Mouse (Mus musculus) 3T3-L1 (cell line): ENCODE results near the gene Tufm.
A peak's percentile ranks its signal among the peaks of the same experiment; 100 is the strongest.

Experiments
- DNase-seq: peaks from one replicate; pipeline ENCODE4 v3.0.0-alpha.2; 2015; ENCODE audit warnings: low read depth, low spot score

The Tufm gene

DNA sequence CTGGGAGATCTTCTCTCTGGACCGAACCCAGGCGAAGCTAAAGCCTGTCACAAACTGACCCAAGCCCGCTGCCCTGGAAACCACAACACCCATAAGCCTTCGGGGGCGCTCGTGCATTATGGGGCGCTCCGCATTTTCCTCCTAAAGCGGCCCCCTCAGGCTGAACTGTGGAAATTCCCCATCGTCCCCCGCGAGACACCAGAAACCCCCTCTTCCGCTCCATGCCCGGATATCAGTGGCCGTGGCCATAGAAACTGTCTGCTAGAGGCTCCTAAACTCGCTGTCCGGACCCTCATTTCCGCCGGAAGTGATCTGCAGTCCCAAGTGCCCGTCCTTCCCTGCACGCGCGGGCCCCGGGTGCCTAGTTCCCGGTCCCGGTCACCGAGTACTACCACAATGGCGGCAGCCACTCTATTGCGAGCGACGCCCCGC is at the start of gene Tufm:
Gene Tufm (plus strand): TSS at position 310 of the 432 bp plus-strand sequence.
- DNase-seq: peak; percentile 98

DNA sequence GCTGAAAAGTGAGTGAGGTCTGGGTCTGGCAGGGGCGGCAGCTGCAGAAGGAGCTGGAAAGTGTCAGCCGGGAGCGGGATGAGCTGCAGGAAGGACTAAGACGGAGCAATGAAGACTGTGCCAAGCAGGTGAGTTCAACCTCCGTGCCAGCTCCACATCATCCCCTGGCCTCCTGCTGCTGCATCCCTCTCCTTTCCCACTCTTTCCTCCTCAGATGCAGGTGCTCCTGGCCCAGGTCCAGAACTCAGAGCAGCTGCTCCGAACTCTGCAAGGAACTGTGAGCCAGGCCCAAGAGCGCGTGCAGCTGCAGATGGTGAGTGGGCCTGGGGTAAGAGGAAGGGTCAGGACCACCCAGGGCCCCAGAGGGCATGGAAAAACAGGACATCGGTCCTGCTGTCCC is 47.0 kb upstream of the Tufm start:
- DNase-seq: no peak

DNA sequence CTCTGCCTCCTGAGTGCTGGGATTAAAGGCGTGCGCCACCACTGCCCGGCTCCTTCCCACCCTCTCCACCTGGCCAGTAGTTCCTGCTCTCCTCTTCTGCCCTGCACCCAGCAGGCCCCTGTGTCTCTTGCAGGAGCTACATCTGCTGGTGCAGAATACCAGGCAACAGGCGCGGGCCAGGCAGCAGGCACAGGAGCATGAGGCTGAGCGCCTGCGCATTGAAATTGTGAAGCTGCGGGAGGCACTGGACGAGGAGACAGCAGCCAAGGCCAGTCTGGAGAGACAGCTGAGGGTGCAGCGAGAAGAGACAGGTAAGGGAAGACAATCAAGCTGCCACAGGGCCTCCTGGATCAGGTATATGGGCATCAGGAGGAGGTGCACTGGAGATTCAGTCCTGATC is 43.2 kb upstream of the Tufm start:
- no peak for DNase-seq

DNA sequence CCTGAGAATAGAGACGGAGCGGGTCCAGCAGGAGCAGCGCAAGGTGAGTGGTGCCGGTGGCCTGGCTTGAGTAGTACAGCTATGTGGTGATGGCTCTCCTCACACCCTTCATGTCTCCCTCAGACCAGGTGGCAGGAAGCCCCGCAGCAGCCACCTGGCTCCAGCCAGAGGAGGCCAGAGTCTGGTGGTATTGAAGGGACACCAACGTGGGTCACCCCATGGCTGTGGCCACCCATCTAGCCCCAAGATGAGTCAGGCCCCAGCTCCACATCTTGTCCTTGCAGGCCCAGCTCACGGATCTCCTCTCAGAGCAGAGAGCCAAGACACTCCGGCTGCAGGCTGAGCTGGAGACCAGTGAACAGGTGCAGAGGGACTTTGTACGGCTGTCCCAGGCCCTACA is 42.6 kb upstream of the Tufm start:
- no peak for DNase-seq

DNA sequence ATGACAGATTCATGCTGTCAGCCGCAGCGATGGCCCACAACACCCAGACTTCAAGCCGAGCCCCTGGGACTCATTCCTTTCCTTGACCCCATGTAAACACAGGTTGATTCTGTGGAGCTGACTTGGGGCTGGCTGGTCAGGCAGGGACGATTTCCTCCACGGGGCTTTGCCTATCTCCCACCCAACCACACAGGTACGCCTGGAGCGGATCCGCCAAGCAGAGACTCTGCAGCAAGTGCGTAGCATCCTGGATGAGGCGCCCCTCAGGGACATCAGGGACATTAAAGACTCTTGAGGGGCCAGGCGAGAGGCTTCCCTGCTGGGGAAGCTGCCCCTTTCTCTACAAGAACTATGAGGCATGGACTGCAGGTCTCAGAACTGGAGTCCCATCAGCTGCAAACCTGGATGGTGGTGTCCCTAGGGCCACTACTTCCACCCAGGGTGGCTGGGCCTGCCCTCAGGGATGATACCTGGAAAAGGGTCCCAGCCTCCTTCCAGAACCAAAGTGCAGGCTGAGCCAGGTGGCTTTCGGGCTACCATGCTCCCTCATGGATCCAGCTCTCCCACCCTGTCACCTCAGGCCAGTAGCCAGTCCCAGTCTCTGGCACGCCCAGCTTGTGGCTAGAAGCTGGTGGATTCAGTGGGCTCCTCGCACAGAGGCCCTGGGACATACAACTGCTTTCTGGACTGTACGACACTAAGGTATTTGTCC is 41.9 kb upstream of the Tufm start:
- DNase-seq: no peak

DNA sequence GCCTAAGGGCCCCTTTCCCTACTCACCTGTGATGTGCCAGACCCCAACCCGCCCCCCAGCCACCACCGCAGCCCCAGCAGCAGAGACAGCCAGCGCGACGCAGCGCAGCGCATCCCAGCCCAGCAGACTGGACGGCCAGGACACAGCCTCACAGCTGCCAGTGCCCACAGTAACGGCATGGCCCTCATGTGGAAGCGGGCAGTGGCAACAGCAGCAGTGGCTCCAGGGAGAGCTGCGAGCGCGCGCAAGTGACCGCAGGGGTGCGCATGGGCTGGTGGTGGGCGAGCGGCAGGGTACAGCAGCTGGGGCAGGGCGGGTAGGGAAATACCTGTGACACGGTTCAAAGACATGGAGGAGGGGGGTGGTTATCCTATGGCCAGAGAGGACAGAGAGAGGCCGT is 40.9 kb upstream of the Tufm start:
- DNase-seq: no peak

DNA sequence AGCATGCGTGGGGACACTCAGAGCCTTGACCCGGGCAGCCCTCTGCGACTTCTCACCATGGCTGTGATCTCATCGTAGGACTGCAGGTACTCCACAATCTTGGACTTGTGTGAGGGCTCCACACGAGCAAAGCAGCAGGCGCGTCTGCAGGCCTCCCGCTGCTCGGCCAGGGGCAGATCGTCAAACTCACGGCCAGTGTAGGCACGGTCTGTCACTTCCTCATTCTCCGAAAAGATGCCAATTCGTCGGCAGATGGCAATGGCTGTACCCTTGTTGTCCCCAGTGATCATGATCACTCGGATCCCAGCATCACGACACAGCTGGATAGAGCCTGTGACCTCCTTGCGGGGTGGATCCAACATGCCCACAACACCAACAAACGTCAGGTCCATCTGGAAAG is 38.7 kb upstream of the Tufm start:
- DNase-seq: no peak

DNA sequence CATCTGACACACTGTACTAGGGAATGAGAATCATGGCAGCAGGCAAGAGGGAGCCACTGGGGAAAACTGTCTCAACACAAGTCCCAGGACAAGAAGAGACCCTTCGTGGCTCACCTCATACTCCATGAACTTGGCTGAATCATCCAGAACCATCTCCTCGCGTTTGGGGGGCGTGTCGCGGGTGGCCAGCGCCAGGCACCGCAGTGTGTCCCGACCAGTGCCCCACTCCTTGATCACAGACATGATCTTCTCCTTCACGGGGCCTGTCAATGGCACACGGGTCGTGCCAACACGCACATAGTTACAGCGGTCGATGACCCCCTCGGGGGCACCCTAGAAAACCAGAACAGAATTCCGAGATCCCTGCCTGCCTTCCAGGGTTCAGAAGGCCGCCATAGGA is 37.2 kb upstream of the Tufm start:
- no peak for DNase-seq

DNA sequence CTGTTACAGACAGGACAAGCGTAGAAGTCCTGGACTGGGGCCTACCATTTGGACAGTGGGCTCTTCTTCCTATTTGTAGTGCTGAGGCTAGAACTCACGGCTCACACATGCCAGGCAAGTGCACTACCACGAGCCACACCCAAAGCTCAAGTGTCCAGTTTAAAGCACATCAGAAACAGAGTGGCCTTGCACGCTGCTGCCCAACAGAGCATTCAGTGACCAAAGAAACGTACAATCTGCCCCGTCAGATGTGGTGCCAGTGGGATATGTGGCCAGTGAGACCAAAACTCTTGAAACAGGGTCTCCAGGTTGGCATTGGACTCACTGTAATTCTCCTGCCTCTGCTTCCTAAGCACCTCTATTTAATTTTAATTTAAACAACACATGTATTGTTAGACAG is 36.5 kb upstream of the Tufm start:
- DNase-seq: no peak

DNA sequence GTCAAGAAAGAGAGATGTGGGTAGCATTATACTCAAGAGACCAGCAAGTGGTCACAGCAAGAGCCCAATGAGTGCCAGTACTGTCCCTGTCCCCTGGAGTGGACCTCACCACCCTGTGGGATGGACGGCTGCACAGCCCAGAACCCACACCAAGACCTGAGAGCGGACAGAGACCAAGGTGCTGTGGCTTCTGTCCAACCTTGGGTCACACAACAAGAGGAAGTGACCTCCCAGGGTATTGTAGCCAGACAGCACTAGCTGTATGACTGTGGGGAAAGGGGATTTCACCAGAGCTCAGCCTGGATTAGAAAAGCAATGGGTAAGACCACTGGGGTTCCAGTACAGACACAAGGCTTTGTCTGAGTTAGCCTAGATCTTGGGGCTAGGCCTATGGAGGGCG is 34.9 kb upstream of the Tufm start:
- DNase-seq: no peak

DNA sequence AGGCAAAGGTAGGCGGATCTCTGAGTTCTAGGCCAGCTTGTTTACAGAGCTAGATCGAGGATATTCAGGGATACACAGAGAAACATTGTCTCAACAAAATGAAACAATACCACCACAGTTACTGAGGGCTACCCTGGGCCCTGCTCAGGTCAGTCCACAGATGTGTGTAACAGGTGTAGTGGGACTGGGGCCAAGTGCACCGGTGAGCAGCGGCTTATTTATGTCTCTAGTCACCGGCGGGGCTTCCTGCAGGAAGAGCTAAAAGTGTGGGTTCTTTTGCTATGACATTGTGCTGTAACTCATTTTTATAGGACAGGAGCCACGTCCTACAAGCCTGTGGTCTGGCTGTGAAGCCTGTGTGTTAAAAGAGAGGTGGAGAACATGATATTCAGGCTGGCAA is 33.3 kb upstream of the Tufm start:
- no peak for DNase-seq

DNA sequence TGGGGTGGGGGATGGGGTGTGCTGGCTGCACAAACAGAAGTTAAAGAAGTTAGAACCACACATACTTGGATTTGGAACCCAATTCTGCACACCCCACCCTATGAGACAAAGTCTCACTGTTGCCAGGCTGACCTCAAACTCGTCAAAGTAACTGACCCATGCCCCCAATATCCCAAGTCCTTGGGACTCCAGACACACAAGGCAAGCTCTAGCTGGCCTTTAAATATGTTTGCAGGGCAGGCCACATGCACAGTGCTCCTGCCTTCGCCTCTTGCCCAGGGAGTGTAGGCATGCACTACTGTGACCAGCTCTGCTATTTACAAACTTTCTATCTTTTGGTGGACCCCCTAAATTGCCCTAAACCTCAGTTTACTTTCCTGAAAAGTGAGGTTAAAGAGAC is 31.9 kb upstream of the Tufm start:
- DNase-seq: no peak

DNA sequence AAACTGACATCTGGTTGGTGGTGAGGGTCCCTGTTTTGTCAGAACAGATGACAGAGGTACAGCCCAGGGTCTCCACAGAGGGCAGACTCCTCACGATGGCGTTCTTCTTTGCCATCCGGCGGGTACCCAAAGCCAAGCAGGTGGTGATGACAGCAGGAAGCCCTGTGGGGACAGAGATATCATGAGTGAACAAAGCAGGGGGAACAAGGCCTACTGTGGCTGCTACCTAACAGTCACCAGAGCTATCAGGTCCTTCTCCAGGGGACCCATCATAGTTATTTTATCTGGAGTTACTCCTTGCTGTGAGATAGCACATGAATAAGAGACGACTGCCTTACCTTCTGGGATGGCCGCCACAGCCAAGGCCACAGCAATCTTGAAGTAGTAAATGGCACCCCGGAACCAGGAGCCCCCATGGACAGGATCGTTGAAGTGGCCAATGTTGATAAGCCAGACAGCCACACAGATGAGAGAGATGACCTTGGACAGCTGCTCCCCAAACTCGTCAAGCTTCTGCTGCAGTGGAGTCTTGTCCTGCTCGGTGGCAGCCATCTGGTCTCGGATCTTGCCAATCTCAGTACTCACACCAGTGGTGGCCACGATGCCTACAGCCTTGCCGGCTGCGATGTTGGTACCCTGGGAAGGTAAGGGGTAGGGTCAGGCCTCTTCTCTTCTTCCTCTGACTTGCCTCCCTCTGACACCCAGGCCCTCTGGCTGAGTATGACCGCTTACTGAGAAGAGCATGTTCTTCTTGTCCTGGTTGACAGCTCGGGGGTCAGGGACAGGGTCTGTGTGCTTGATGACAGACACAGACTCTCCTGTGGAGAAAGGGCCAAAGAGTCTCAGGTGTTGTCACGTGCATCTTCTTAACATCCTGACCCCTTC is 30.5 kb upstream of the Tufm start:
- no peak for DNase-seq

DNA sequence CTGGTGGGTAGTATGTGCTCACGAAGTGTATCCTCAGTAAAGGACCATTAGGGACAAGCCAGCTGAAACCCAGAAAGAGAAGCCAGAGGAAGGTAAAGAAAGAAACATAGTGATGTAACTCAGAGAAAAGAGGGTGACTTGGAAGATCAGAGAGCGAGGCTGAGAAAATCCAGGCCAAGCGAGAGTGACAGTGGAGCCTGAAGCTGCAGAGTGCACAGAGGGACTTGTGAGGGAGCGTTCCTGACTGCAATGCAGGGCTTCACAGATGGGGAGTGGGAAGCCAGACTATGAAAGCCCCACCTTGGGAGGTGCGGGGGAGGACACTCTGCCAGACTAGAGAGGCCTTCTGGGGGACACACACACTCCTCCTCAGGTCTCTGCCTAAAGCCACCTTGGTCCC is 28.9 kb upstream of the Tufm start:
- no peak for DNase-seq

DNA sequence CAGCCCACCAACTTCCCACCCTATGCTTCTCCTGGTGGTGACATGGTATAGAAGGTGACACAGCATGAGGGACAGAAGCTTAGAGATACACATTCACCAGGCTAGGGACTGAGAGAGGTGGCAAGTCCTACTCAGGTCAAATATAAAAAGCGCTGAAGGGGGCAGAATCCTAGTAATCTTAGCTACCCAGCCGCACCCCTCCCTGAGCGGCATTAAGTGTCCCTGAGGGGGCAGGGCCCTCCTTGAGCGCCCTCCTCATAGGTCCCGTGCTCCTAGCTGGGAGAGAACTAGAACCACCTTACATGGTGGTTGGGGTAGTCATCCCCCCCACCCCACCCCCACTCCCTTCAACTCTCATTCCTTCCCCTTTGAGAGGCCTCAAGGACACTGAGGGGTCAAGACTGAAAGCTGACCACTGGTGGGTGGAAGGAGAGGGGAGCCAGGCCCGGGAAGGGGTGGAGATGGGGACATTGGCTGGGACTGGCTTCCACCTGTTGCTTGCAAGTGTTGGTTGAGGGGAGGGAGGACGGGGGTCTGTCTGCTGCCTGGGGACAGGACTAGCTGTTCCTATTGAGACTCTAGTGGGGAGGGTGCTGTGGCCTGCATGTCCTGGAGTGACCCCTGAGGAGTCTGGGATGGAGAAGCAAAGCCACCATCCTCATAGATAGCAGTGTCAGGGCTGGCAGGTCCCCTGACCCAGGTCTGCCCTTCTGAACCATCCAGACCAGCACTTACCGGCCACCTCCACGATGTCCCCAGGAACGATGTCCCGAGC is 28.1 kb upstream of the Tufm start:
- no peak for DNase-seq

DNA sequence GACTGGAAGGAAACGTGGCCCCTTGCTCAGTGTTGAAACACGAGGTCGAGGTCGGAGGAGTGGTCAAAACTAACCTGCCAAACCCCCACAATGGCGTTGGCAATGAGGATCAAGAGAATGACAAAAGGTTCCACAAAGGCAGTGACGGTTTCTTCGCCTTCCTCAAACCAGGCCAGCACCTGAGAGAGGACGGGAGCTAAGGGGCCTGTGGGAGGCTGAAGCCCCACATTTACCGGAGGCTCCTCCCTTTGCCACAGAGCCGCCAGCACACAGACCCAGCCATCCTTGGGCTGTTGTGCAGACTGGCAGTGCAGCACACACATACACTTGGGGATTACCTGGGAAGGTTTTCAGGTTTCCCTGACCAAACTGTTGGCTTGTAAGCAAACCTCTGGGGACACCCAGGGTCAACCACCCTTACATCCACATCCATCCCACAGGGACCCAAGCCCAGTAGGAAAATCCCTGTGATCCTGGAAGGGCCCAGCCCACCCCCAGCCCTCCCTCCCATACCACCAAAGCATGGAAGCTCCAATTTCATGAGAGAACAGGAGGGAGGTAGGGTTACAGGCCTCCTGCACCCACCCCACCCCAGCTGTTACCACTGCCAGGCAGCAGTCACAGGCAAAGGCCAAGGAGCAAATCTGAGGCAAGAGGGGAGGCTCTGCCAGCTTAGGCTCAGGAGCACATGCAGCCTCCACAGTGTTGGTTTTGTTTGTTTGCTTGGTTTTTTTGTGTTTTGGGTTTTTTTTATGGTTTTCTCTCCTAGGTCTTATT is 26.4 kb upstream of the Tufm start:
- no peak for DNase-seq

DNA sequence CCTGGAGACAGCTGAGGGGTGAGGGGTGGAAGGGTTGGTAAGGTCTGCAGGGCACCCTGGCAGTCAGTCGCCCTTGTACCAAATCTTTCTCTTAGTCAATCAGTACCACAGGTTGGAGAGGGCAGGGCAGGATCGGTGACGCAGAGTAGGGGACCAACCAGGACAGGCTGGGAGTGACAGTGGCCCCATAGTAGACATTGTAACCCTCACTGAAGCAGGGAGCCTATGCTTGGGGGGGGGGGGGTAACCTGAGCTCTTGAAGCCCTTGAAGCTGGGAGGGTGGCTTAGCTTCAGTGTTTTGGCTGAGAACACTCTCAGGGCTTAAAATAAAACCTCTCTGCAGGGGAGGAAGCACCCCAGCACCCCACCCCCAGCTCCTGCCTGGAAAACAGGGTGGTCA is 25.5 kb upstream of the Tufm start:
- no peak for DNase-seq

DNA sequence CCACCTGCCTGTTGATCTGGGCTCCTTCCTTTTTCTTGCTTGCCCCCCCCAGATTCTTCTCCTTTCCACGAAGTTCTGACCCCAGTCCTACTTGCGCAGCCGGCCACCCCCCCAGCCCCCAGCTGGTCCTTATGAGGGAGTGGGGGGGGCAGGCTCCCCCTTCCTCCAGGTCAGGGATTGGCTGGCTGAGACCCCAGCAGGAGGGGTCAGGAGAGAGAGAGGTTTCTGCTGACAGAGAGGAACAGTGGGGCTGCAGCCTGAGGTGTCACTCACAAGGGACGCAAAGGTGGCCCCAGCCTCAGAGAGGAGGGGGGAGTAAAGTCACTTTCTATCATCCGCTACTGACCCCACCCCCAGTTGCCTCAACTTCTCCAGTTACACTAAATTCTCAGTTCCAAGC is 24.2 kb upstream of the Tufm start, which contains the start of gene Atp2a1:
Gene Atp2a1 (minus strand): TSS at position 105 of the 400 bp plus-strand sequence.
- DNase-seq: no peak

DNA sequence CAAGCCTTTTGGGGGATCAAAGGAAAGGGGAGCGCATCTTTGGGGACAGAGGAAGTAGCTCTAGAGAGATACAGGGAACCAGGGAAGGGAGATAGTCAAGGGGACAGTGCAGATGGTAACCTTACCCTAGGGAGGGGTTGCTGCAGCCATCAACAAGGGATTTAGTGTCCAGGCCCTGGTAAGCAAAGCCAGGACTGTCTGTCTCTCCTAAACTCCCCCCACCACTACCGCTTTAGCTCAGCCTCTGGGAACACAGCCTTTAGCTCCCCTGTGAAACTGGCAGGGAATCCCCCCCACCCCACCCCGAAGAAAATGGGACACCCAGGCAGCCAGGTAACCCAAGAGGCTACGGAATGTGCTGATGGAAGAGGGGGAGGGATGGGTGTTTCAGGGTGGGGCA is 23.6 kb upstream of the Tufm start:
- no peak for DNase-seq

DNA sequence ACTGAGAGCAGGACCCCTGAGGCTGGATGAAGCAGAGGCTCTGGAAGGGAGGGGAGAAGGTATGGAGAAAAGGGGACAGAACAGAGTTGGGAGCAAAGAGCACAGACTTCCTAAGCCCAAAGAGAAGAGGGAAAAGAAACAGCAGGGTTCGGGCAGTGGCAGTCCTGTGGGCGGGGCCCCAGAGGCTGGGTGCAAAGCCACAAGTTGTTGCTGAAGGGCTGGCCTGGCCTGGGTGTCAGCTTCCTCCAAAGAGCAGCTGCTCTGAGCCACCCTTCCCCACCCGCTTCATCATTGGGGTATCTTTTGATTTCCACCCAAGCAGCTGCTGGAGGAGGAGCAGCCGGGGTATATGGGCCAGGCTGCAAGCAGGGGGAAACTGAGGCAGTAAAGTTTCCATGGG is 23.0 kb upstream of the Tufm start:
- DNase-seq: no peak

DNA sequence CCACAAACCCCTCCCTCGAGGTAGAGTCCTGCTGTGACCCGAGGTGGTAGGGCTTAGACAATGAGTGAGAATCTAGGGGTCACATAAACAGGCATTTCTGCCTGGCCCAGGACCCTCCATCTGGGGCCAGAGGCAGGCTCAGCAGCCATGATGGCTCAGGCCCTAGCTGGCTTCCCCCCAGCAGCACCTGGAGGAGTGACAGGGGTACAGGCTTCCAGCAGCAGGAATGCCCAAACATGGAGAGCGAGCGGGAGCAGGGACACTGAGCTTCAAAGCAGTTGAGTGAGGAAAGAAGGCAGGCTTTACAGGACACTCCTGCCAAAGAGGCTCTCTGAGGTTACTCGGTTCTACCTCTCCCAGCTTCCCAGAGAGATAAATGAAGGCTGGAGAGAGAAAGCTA is 22.3 kb upstream of the Tufm start:
- DNase-seq: no peak
